Mouse (Mus musculus) induced T-regulatory cell, adult 2 months (primary cell): ENCODE data around the gene Prkd2.

Experiments
- DNase-seq: peaks from one replicate; pipeline ENCODE4 v3.0.0-alpha.2; 2012; ENCODE audit warnings: low read depth

Gene Prkd2

GRCm38 (mm10) chr7:16893612-16894011 lies 50.9 kb downstream of the Prkd2 start:
- DNase-seq = no peak

GRCm38 (mm10) chr7:16894279-16894678 lies 51.6 kb downstream of the Prkd2 start:
- no peak for DNase-seq

- DNase-seq = peak; percentile 85
Measured at GRCm38 (mm10) chr7:16895000-16895399, 52.3 kb downstream of the Prkd2 start.

GRCm38 (mm10) chr7:16895511-16895910 lies 52.8 kb downstream of the Prkd2 start:
- no peak for DNase-seq

- DNase-seq = no peak
Measured at GRCm38 (mm10) chr7:16900526-16900925, 57.8 kb downstream of the Prkd2 start.

- no peak for DNase-seq
Measured at GRCm38 (mm10) chr7:16903439-16903955, 60.8 kb downstream of the Prkd2 start.

GRCm38 (mm10) chr7:16904120-16904675 lies 61.5 kb downstream of the Prkd2 start:
- no peak for DNase-seq

GRCm38 (mm10) chr7:16905491-16906021 lies 62.9 kb downstream of the Prkd2 start:
- DNase-seq = peak; percentile 64

GRCm38 (mm10) chr7:16906281-16906680 lies 63.6 kb downstream of the Prkd2 start, which contains the start of gene Ptgir:
Ptgir (plus strand) TSS chr7:16906490.
- peak; percentile 69 for DNase-seq

GRCm38 (mm10) chr7:16906889-16907559 lies 64.3 kb downstream of the Prkd2 start:
- no peak for DNase-seq

GRCm38 (mm10) chr7:16907842-16908241 lies 65.1 kb downstream of the Prkd2 start:
- DNase-seq = peak; percentile 55

GRCm38 (mm10) chr7:16908367-16908766 lies 65.7 kb downstream of the Prkd2 start:
- DNase-seq = peak; percentile 53

GRCm38 (mm10) chr7:16908859-16909258 lies 66.2 kb downstream of the Prkd2 start:
- DNase-seq = no peak

- DNase-seq = no peak
Measured at GRCm38 (mm10) chr7:16909909-16910308, 67.2 kb downstream of the Prkd2 start.

- no peak for DNase-seq
Measured at GRCm38 (mm10) chr7:16911904-16912303, 69.2 kb downstream of the Prkd2 start.

GRCm38 (mm10) chr7:16912360-16912759 lies 69.7 kb downstream of the Prkd2 start:
- DNase-seq = no peak

- peak; percentile 89 for DNase-seq
Measured at GRCm38 (mm10) chr7:16913806-16914452, 71.2 kb downstream of the Prkd2 start.

- DNase-seq = no peak
Measured at GRCm38 (mm10) chr7:16914453-16915343, 72.0 kb downstream of the Prkd2 start.

GRCm38 (mm10) chr7:16915461-16916340 lies 73.0 kb downstream of the Prkd2 start:
- no peak for DNase-seq

- DNase-seq = no peak
Measured at GRCm38 (mm10) chr7:16916342-16917265, 73.9 kb downstream of the Prkd2 start.
